Mouse (Mus musculus) hindbrain, embryonic 14.5 days (tissue): ENCODE results near the gene Pisd. TPM values are rescaled to one million over a fixed set of nuclear protein-coding genes. Genes with fewer than 3 reads are reported as not detected.
"Not testable (repeated sequence)": the region's sequence is repeated elsewhere in the genome, so short reads cannot be mapped to it uniquely, and the experiment has no call there.

Experiments
- ATAC-seq: fragments of 200-750 bp; cut with Nextera tagmentation; 2 replicates; pipeline ENCODE4 v1.8.0; 2017; ENCODE audit warnings: moderate number of reproducible peaks, mild to moderate bottlenecking, moderate TSS enrichment, moderate library complexity; ENCODE audit not compliant: low FRiP score
- DNase-seq: peaks from one replicate; pipeline ENCODE4 v3.0.0-alpha.2; 2015; ENCODE audit warnings: low spot score
- H3K27ac ChIP-seq: fragments of 300-500 bp; sonication (generic); 2 replicates; pipeline ENCODE4 v1.5.1; 2014; ENCODE audit warnings: mild to moderate bottlenecking, moderate library complexity
- H3K27me3 ChIP-seq: fragments of 300-500 bp; sonication (generic); 2 replicates; pipeline ENCODE4 v1.6.1; 2014; ENCODE audit warnings: mild to moderate bottlenecking, low read length, mixed read lengths; ENCODE audit not compliant: control insufficient read depth, insufficient read depth
- H3K36me3 ChIP-seq: fragments of 300-500 bp; sonication (generic); replicated peaks from 2 replicates; pipeline ENCODE4 v1.6.1; 2014; ENCODE audit not compliant: control insufficient read depth, insufficient read depth
- H3K4me1 ChIP-seq: fragments of 300-500 bp; sonication (generic); replicated peaks from 2 replicates; pipeline ENCODE4 v1.6.1; 2014; ENCODE audit warnings: antibody characterized with exemption, low read length, mixed read lengths; ENCODE audit not compliant: control insufficient read depth, insufficient read depth
- H3K4me2 ChIP-seq: fragments of 300-500 bp; sonication (generic); replicated peaks from 2 replicates; pipeline ENCODE4 v1.6.1; 2014; ENCODE audit warnings: mild to moderate bottlenecking, moderate library complexity
- H3K4me3 ChIP-seq: fragments of 300-500 bp; sonication (generic); replicated peaks from 2 replicates; pipeline ENCODE4 v1.5.1; 2014; ENCODE audit warnings: mild to moderate bottlenecking, low read length
- H3K9ac ChIP-seq: fragments of 300-500 bp; sonication (generic); 2 replicates; pipeline ENCODE4 v1.6.1; 2014
- H3K9me3 ChIP-seq: fragments of 300-500 bp; sonication (generic); 2 replicates; pipeline ENCODE4 v1.6.1; 2016; ENCODE audit warnings: low read length; ENCODE audit not compliant: control insufficient read depth
- whole genome bisulfite sequencing: fragments of 180-500 bp; shearing (Covaris S2); extraction: QIAGEN DNeasy Blood & Tissue Kit; methylation state at CpG from one replicate; pipeline ENCODE4 v1.1.7; 2014; 5-methylcytosine and 5-hydroxymethylcytosine counted together
- polyA plus RNA-seq: library from polyadenylated mRNA; unstranded; fragments of >200 nt; fragmentation: Nextera tagmentation; extraction: Ambion mirVana; gene quantifications from 2 replicates; pipeline ENCODE4 v1.2.1, GENCODE M21; 2014

Pisd gene
- polyA plus RNA-seq, 1 experiment from 2014 or later: 93.6 TPM

DNA sequence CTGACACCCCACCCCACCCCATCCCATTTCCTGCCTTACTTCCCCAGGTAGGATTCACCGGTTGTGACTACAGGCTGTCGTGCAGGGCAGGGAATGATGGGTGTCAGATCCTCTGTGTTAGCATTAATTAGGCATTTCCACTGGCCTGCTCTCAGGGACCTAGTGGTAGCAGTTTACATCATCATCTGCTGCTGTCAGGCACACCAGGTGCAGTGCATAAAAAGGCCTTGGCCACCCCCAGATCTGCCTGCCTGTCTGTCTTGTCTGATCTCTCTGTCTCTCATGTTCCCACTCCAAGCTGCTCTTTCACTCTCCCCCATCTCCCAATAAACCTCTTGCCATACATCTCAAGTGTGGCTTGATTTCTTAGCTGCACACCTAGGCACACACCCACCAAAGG, 33.7 kb downstream of the Pisd start:
- Histone ChIP-seq H3K36me3 (no peaks in the 10 kb centered on the region), H3K4me1 (no peaks in the 10 kb centered on the region), H3K4me2 (no peak overlapping the region), H3K4me3 (no peak overlapping the region), H3K27ac (no peak overlapping the region), H3K9ac (no peak overlapping the region), H3K9me3 (no peaks in the 10 kb centered on the region), H3K27me3 (no peaks in the 10 kb centered on the region)
- no peak for ATAC-seq
- WGBS: 42% methylated on average over 2 of the region's 2 CpGs
- DNase-seq: no peak

- Histone ChIP-seq H3K27me3 (no peaks in the 10 kb centered on the region), H3K9me3 (no peaks in the 10 kb centered on the region), H3K4me3 (no peak overlapping the region), H3K27ac (no peak overlapping the region), H3K4me2 (no peak overlapping the region), H3K9ac (no peak overlapping the region), H3K36me3 (no peaks in the 10 kb centered on the region), H3K4me1 (no peaks in the 10 kb centered on the region)
- WGBS: 89% methylated on average over 6 of the region's 6 CpGs
- DNase-seq (no peak), ATAC-seq (no peak)
Observed at GRCm38 (mm10) chr5:32748936-32749335, 36.5 kb downstream of the Pisd start.

- H3K4me1 ChIP-seq: no peaks in the 10 kb centered on the region
- no peak for ATAC-seq
- DNase-seq: peak; percentile 65
- H3K9ac ChIP-seq: no peak overlapping the region
- 70% methylated on average over 6 of the region's 6 CpGs for WGBS
- H3K27me3 ChIP-seq: no peaks in the 10 kb centered on the region
- H3K4me2 ChIP-seq: no peak overlapping the region
- no peak overlapping the region for H3K4me3 ChIP-seq
- no peaks in the 10 kb centered on the region for H3K9me3 ChIP-seq
- no peak overlapping the region for H3K27ac ChIP-seq
- no peaks in the 10 kb centered on the region for H3K36me3 ChIP-seq
Observed at GRCm38 (mm10) chr5:32747650-32748375, 37.6 kb downstream of the Pisd start.

DNA sequence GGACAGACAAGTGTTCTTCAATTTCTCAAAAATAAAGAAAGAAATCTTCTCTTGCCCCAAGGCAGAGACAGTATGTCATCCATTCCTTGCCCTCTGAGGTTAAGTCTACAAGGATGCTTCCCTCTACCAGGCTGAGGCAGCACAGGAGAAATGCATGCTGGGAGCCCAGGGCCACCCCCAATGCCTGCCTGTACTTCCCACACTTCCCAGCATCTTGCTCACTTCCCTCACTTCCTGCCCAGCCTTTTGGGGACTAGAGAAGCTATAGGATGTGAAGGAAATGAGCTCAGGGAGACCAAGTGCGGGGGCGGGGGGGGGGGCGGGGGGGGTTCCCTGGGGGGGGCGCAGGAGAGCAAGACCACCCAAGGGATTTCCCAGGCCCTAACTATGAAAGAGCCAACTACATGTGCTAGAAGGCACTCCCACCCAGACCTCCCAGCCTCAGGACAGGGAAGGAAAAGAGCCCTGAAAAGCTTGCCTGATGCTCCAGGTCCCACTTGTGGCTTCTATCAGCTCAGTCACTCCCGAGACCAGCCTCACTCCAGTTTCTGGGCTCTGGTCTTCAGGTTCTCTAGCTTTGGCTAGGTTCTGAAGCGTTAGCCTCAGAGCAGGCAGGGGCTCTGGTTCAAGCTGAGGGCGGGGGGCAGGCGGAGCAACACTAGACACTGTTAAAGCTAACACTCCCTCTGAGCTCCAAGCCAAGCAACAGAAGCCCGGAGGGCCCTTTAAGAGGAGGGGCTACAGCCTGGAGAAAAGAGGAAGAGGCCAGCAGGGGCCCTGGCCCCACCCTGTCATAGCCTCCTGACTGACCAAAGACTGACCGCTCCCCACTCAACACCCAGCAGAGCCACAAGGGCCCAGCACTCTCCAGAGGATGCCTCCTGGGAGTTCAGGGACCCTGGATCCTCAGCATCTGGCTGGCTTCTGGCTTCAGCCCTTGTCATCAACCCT, 39.5 kb downstream of the Pisd start:
- no peaks in the 10 kb centered on the region for H3K36me3 ChIP-seq

GRCm38 (mm10) chr5:32742149-32742548, 43.3 kb downstream of the Pisd start:
- Histone ChIP-seq H3K9ac (no peak overlapping the region), H3K27me3 (no peaks in the 10 kb centered on the region), H3K4me3 (no peak overlapping the region), H3K27ac (peak overlapping the region; percentile 74), H3K4me2 (peak overlapping the region; percentile 15; the same call in 1 of the 2 replicates), H3K36me3 (no peaks in the 10 kb centered on the region; the same call in 1 of the 2 replicates), H3K4me1 (peaks cover 5% of the 10 kb centered on the region; the same call in 1 of the 2 replicates), H3K9me3 (no peaks in the 10 kb centered on the region)
- WGBS: 33% methylated on average over 9 of the region's 9 CpGs
- peak; percentile 33 for DNase-seq
- no peak; the same call in 1 of the 2 replicates for ATAC-seq

More for the DNA sequence above, 39.5 kb downstream of the Pisd start:
- Histone ChIP-seq H3K27ac (peak overlapping the region; percentile 5; the same call in 1 of the 2 replicates), H3K27me3 (no peaks in the 10 kb centered on the region), H3K4me3 (peak overlapping the region; percentile 14), H3K9me3 (no peaks in the 10 kb centered on the region), H3K4me2 (peak overlapping the region; percentile 13), H3K9ac (no peak overlapping the region), H3K4me1 (peaks cover 5% of the 10 kb centered on the region; the same call in 1 of the 2 replicates)
- ATAC-seq (peak; percentile 38; the same call in 1 of the 2 replicates), DNase-seq (no peak)
- 13% methylated on average over 8 of the region's 10 CpGs for WGBS

GRCm38 (mm10) chr5:32741377-32741776, 44.1 kb downstream of the Pisd start:
- not testable (repeated sequence) for H3K9ac ChIP-seq, H3K4me3 ChIP-seq, H3K36me3 ChIP-seq, H3K27me3 ChIP-seq, H3K9me3 ChIP-seq, H3K4me1 ChIP-seq, DNase-seq
- 67% methylated on average over 4 of the region's 4 CpGs for WGBS
- Histone ChIP-seq H3K27ac (peak overlapping the region; percentile 74; the same call in 1 of the 2 replicates), H3K4me2 (0 out of 2 replicates have a peak overlapping the region, but pooled peaks have one; percentile 15)
- ATAC-seq: peak; percentile 22; the same call in 1 of the 2 replicates

DNA sequence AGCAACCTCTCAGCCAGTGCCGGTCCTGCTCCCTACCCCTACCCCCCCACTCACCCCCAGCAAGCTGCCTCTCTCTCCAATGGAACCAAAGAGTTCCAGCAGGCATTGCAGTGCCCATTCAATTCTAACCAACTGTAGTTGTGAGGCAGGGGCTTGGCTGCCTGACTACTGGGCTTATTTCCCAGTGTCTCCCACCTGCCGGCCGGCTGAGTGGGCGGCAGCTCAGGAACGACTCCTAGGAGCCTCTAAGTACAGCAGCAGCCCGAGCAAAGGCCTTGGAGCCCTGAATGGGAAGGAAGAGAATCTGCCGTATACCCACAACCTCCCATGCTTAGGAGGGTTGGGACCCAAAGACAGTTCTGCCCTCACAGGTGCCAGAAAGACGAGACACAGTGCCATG, 44.6 kb downstream of the Pisd start:
- not testable (repeated sequence) for H3K4me1 ChIP-seq, DNase-seq, H3K4me3 ChIP-seq, H3K9me3 ChIP-seq, H3K27me3 ChIP-seq, H3K36me3 ChIP-seq, H3K9ac ChIP-seq, H3K4me2 ChIP-seq
- 0 out of 2 replicates have a peak overlapping the region, but pooled peaks have one; percentile 74 for H3K27ac ChIP-seq
- 85% methylated on average over 8 of the region's 8 CpGs for WGBS
- ATAC-seq: peak; percentile 15; the same call in 1 of the 2 replicates

- Histone ChIP-seq H3K4me3 (no peak overlapping the region), H3K4me2 (no peak overlapping the region), H3K9me3 (no peaks in the 10 kb centered on the region), H3K36me3 (peaks cover 9% of the 10 kb centered on the region), H3K9ac (no peak overlapping the region), H3K4me1 (peaks cover 5% of the 10 kb centered on the region; the same call in 1 of the 2 replicates), H3K27me3 (no peaks in the 10 kb centered on the region), H3K27ac (no peak overlapping the region)
- 97% methylated on average over 3 of the region's 3 CpGs for WGBS
- no peak for ATAC-seq
- DNase-seq: no peak
Observed at GRCm38 (mm10) chr5:32740138-32740537, 45.3 kb downstream of the Pisd start.

- H3K36me3 ChIP-seq: peaks cover 23% of the 10 kb centered on the region
- not testable (repeated sequence) for H3K9ac ChIP-seq, H3K27ac ChIP-seq, H3K4me2 ChIP-seq, H3K4me3 ChIP-seq, H3K9me3 ChIP-seq, H3K4me1 ChIP-seq, DNase-seq, H3K27me3 ChIP-seq
- 87% methylated on average over 3 of the region's 3 CpGs for WGBS
- 0 out of 2 replicates have a peak, but pooled peaks have one; percentile 38 for ATAC-seq
Observed at GRCm38 (mm10) chr5:32736770-32737169, 48.7 kb downstream of the Pisd start.
